Mouse (Mus musculus) ovary, adult 2 months (tissue): ENCODE results near the gene Duxbl1. TPM values are rescaled to one million over a fixed set of nuclear protein-coding genes. Genes with fewer than 3 reads are reported as not detected.

Experiments
- polyA plus RNA-seq: library from polyadenylated mRNA; depleted of rRNA; stranded (reverse); fragments of >200 nt; gene quantifications from 2 replicates; pipeline ENCODE4 v1.2.3, GENCODE M21; 2012; rRNA removed

Gene Duxbl1
- 1.4 and 1.9 TPM in 2 replicates for polyA plus RNA-seq

GRCm38 (mm10) chr14:25978371-25979241, at the start of gene Duxbl1:
Gene Duxbl1 (plus strand): TSS chr14:25978577.

GRCm38 (mm10) chr14:25938004-25938403, 40.4 kb upstream of the Duxbl1 start, which contains the start of gene Cphx1:
Gene Cphx1 (plus strand): TSS chr14:25938304.

Other genes with a start within 250 kb of the Duxbl1 start
- gene Zcchc24, start 209.5 kb upstream of the Duxbl1 start, polyA plus RNA-seq = 57.0 and 57.4 TPM in 2 replicates
- gene Anxa11, start 136.4 kb upstream of the Duxbl1 start, polyA plus RNA-seq = 78.1 and 96.6 TPM in 2 replicates
- gene Plac9a, start 75.5 kb upstream of the Duxbl1 start, polyA plus RNA-seq = 0.75 and 0.86 TPM in 2 replicates
- 8.9 and 19.2 TPM in 2 replicates for gene Tmem254a, start 50.9 kb upstream of the Duxbl1 start, polyA plus RNA-seq
- 0.87 and 1.5 TPM in 2 replicates for gene Cphx1, start 40.3 kb upstream of the Duxbl1 start, polyA plus RNA-seq
- gene Gm9780, start 64.1 kb downstream of the Duxbl1 start, polyA plus RNA-seq = 308 and 340 TPM in 2 replicates
- gene Tmem254c, start 88.8 kb downstream of the Duxbl1 start, polyA plus RNA-seq = 57.5 and 59.1 TPM in 2 replicates
- not detected in 2 replicates for gene Cphx2, start 102.9 kb downstream of the Duxbl1 start, polyA plus RNA-seq
- 0.25 TPM in 1 of 2 replicates, not detected in the other for gene Cphx3, start 103.7 kb downstream of the Duxbl1 start, polyA plus RNA-seq
- 1.2 and 1.4 TPM in 2 replicates for gene Duxbl2, start 139.8 kb downstream of the Duxbl1 start, polyA plus RNA-seq
- gene Plac9b, start 203.9 kb downstream of the Duxbl1 start, polyA plus RNA-seq = 36.9 and 40.0 TPM in 2 replicates
- gene Tmem254b, start 228.5 kb downstream of the Duxbl1 start, polyA plus RNA-seq = 26.1 and 26.9 TPM in 2 replicates